Mouse (Mus musculus): Measurements from ENCODE around the gene Adcy7. TPM values are rescaled to one million over a fixed set of nuclear protein-coding genes. Genes with fewer than 3 reads are reported as not detected.

Gene Adcy7
- polyA plus RNA-seq, 1 experiment = 5.4 TPM

DNA sequence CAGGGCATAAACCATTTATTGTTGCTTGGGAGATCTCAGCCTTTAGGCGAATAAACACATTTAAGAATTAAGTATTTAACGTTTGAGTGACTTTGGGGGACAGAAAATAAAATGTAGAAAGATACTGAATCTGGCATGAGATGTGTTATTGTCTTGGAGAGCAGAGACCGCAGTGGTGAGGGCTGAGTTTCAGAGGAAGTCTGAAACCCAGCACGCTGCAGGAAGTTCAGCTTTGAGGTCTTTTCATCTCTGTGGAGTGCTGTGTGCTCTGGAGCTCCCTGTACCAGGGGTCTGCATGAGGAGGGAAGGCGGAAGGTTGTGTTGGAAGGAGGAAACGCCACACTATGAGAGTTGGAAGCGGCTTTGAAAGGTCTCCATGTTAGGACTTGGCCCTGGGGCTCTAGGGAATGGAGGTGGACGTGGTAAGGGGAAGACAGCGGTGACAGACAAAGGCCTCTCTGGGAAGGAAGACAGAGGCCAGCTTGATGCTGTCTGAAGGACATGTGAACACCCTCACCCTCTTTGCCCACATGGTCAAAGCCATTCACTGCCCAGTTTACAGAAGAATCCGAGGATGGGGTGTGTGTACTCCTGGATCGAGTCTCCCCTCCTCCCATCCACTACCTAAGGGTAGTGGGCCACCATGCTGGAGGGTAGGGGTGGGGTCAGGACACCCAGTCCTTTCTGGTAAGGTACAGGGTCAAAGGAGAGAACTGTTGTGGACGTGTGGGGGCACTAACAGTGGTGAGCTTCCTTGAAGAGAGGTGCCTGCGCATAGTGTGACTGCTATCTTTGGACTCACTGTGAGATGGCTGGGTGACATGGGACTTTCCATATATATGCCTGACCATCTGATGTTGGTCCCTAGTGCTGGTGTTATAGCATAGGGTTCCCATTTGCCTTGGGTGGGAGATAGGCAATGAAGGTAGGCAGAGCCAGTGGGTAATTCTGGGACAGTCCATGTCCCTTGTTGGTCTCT lies 18.4 kb downstream of the Adcy7 start:
- Histone ChIP-seq H3K27me3 (ENCODE audit: control insufficient read depth, insufficient read depth, low read length) (no peaks in the 10 kb centered on the region), H3K36me3 (ENCODE audit: control insufficient read depth, insufficient read depth, low read length) (no peaks in the 10 kb centered on the region), H3K4me1 (ENCODE audit: control insufficient read depth, insufficient read depth, low read length) (peaks cover 12% of the 10 kb centered on the region), H3K4me3 (ENCODE audit: control insufficient read depth, low read depth, low read length) (no peak overlapping the region), H3K27ac (ENCODE audit: control insufficient read depth, insufficient read depth, low read depth, low read length) (no peak overlapping the region)
- no peak for TF ChIP-seq CTCF (IDR thresholded peaks at IDR 0.05; ENCODE audit: control insufficient read depth, insufficient read depth, insufficient replicate concordance, low read depth, low read length)
- no peak for TF ChIP-seq POLR2A (IDR thresholded peaks at IDR 0.05; ENCODE audit: control insufficient read depth, low read depth, low read length)

DNA sequence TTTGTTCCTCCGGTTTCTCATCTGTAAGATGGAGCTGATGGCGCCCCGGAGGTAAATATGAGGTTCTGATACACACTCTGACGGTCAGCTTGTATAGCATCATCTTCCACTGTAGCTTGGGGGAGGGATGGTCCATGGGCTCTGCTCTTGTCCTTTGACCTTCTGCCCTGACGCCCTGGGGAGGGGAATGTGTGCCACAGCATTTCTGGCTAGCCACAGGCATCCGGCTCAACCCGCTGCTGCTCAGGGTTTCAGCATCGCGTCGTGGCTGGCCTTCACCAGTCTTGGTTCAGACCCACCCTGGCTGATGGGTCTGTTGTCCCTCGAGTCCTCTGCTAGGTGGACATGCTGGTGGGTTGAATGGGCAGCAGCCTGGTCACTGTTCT lies 19.1 kb downstream of the Adcy7 start:
- Histone ChIP-seq H3K27me3 (ENCODE audit: control insufficient read depth, insufficient read depth, low read length) (no peaks in the 10 kb centered on the region), H3K27ac (ENCODE audit: control insufficient read depth, insufficient read depth, low read depth, low read length) (no peak overlapping the region), H3K4me1 (ENCODE audit: control insufficient read depth, insufficient read depth, low read length) (peaks cover 7% of the 10 kb centered on the region), H3K4me3 (ENCODE audit: control insufficient read depth, low read depth, low read length) (no peak overlapping the region), H3K36me3 (ENCODE audit: control insufficient read depth, insufficient read depth, low read length) (no peaks in the 10 kb centered on the region)
- TF ChIP-seq CTCF (IDR thresholded peaks at IDR 0.05; ENCODE audit: control insufficient read depth, insufficient read depth, insufficient replicate concordance, low read depth, low read length) = no peak
- no peak for TF ChIP-seq POLR2A (IDR thresholded peaks at IDR 0.05; ENCODE audit: control insufficient read depth, low read depth, low read length)

DNA sequence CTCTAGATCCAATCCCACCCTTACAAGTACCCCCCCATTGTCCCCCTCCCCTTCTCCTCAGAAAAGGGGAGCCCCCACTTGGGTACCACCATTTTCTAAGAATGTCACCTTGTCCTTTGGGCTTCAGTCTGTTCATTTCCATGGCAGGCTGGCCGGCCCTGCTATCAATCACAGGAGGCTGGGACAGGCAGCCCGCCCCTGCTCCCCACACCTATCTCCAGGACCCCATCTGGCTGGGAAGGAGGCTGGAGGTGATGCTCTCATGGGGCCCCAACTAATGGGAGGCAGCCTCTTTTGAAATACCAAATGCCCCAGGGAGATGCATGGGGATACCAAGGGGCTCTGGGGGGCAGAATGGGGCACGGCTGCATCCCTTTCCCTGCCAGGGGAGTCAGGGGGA lies 20.7 kb downstream of the Adcy7 start:
- H3K36me3 ChIP-seq (ENCODE audit: control insufficient read depth, insufficient read depth, low read length) = no peaks in the 10 kb centered on the region
- no peaks in the 10 kb centered on the region for H3K27me3 ChIP-seq (ENCODE audit: control insufficient read depth, insufficient read depth, low read length)
- peaks cover 6% of the 10 kb centered on the region for H3K4me1 ChIP-seq (ENCODE audit: control insufficient read depth, insufficient read depth, low read length)
- no peak overlapping the region for H3K27ac ChIP-seq (ENCODE audit: control insufficient read depth, insufficient read depth, low read depth, low read length)
- no peak overlapping the region for H3K4me3 ChIP-seq (ENCODE audit: control insufficient read depth, low read depth, low read length)
- no peak for TF ChIP-seq POLR2A (IDR thresholded peaks at IDR 0.05; ENCODE audit: control insufficient read depth, low read depth, low read length)
- no peak for TF ChIP-seq CTCF (IDR thresholded peaks at IDR 0.05; ENCODE audit: control insufficient read depth, insufficient read depth, insufficient replicate concordance, low read depth, low read length)

DNA sequence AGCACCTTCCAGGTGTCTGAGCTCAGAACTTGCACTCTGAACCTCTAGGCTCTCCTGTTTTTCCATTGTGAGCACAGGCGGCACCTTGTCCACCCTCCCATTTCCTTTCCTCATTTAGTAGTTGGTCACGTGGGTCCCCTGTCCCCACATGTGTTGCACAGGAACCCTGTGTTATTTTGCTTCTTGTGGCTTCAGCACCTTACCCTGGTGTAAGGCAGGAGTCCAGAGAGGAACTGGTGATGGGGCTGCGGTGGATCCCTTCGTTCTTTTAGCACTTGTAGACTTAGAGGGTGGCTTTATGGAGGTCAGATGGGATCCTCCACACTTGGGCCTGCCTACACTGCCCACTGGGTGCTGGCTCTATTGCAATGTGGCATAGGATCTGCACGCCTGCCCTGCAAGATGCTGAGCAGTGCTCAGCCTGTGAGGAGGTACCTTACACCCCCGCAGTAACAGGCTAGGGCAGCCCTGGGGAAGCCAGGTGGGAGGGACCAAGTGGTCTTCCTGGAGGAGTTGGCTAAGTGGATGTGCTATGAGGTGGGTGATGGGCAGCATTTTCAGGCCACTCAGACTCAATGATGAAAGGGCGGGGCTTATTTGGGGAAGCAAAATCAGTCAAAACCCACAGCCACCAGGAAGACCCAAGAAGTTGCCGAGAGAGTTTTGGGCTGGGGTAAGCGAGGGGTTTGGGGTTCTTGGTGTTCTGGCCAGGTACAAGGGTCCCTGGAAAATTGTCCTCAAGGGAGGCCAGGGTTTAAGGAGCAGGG lies 21.6 kb downstream of the Adcy7 start:
- Histone ChIP-seq H3K4me1 (ENCODE audit: control insufficient read depth, insufficient read depth, low read length) (peaks cover 11% of the 10 kb centered on the region), H3K36me3 (ENCODE audit: control insufficient read depth, insufficient read depth, low read length) (no peaks in the 10 kb centered on the region), H3K27me3 (ENCODE audit: control insufficient read depth, insufficient read depth, low read length) (no peaks in the 10 kb centered on the region), H3K27ac (ENCODE audit: control insufficient read depth, insufficient read depth, low read depth, low read length) (no peak overlapping the region), H3K4me3 (ENCODE audit: control insufficient read depth, low read depth, low read length) (no peak overlapping the region)
- TF ChIP-seq POLR2A (IDR thresholded peaks at IDR 0.05; ENCODE audit: control insufficient read depth, low read depth, low read length) = no peak
- no peak for TF ChIP-seq CTCF (IDR thresholded peaks at IDR 0.05; ENCODE audit: control insufficient read depth, insufficient read depth, insufficient replicate concordance, low read depth, low read length)

GRCm38 (mm10) chr8:88294977-88295376 lies 22.8 kb downstream of the Adcy7 start:
- TF ChIP-seq POLR2A (IDR thresholded peaks at IDR 0.05; ENCODE audit: control insufficient read depth, low read depth, low read length) (no peak), CTCF (IDR thresholded peaks at IDR 0.05; ENCODE audit: control insufficient read depth, insufficient read depth, insufficient replicate concordance, low read depth, low read length) (no peak)
- Histone ChIP-seq H3K27ac (ENCODE audit: control insufficient read depth, insufficient read depth, low read depth, low read length) (no peak overlapping the region), H3K4me1 (ENCODE audit: control insufficient read depth, insufficient read depth, low read length) (peaks cover 13% of the 10 kb centered on the region)

GRCm38 (mm10) chr8:88297976-88298732 lies 26.0 kb downstream of the Adcy7 start:
- Histone ChIP-seq H3K27ac (ENCODE audit: control insufficient read depth, insufficient read depth, low read depth, low read length) (peak overlapping the region; percentile 18), H3K36me3 (ENCODE audit: control insufficient read depth, insufficient read depth, low read length) (no peaks in the 10 kb centered on the region)

More at GRCm38 (mm10) chr8:88294977-88295376, 22.8 kb downstream of the Adcy7 start:
- no peak overlapping the region for H3K4me3 ChIP-seq (ENCODE audit: control insufficient read depth, low read depth, low read length)
- no peaks in the 10 kb centered on the region for H3K36me3 ChIP-seq (ENCODE audit: control insufficient read depth, insufficient read depth, low read length)
- H3K27me3 ChIP-seq (ENCODE audit: control insufficient read depth, insufficient read depth, low read length) = no peaks in the 10 kb centered on the region

More at GRCm38 (mm10) chr8:88297976-88298732, 26.0 kb downstream of the Adcy7 start:
- peaks cover 11% of the 10 kb centered on the region; the same call in 1 of the 2 replicates for H3K4me1 ChIP-seq (ENCODE audit: control insufficient read depth, insufficient read depth, low read length)
- TF ChIP-seq POLR2A (IDR thresholded peaks at IDR 0.05; ENCODE audit: control insufficient read depth, low read depth, low read length) (no peak), CTCF (IDR thresholded peaks at IDR 0.05; ENCODE audit: control insufficient read depth, insufficient read depth, insufficient replicate concordance, low read depth, low read length) (no peak)
- H3K4me3 ChIP-seq (ENCODE audit: control insufficient read depth, low read depth, low read length) = no peak overlapping the region
- H3K27me3 ChIP-seq (ENCODE audit: control insufficient read depth, insufficient read depth, low read length) = no peaks in the 10 kb centered on the region
